Mouse (Mus musculus) right cerebral cortex, adult 18-20 months (tissue): ENCODE results near the gene Tm7sf3.

ENCODE experiments used
- DNase-seq: peaks from one replicate; pipeline ENCODE4 v3.0.0; 2022; ENCODE audit warnings: mixed read lengths

Tm7sf3 gene

DNA sequence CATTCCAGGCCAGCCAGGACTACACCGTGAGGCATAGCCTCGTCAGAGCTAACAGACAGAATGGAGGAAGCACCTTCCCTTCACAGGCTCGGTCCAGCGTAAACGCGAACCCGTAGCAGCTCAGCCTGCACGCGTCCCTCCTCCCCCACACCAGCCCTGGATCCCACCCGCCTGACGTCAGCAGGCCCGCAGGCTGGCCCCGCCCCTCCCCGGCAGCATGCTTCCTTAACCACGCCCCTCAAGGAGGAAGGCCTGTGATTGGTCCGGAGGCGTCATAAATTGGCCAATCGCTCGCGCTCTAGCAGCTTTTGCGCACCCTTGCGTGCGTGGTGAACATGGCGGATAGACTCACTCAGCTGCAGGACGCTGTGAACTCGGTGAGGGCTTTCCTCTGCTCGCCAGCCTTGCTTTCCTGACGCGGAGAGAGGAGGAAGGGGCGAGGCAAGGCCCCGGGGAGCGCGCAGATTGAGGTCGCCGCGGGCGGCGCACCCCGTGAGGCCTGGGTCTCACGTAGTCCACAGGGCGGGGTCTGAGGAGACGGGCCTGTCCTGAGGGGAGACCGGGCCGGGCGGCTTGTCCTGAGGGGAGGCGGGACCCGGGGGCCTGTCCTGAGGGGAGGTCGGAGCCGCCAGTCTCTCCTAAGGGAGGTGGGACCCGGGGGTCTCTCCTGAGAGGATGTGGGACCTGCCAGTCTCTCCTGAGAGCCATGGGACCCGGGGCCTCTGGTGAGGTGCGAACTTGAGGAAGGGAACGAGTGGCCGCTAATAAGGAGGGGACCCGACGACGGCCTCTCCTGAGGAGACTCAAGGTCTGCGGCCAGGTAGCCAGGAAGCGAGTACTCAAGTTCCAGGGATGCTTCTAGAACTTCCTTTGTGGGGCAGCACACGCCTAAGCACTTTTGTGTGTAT, at the start of gene Tm7sf3, which contains the start of gene Med21:
Tm7sf3 (minus strand) TSS at position 549 of the 908 bp plus-strand sequence.
Med21 (plus strand) TSS at position 272 of the 908 bp plus-strand sequence.
- DNase-seq = peak; percentile 99

GRCm38 (mm10) chr6:146688861-146689260, 46.2 kb upstream of the Tm7sf3 start:
- DNase-seq = no peak

GRCm38 (mm10) chr6:146688010-146688409, 45.4 kb upstream of the Tm7sf3 start:
- no peak for DNase-seq

DNA sequence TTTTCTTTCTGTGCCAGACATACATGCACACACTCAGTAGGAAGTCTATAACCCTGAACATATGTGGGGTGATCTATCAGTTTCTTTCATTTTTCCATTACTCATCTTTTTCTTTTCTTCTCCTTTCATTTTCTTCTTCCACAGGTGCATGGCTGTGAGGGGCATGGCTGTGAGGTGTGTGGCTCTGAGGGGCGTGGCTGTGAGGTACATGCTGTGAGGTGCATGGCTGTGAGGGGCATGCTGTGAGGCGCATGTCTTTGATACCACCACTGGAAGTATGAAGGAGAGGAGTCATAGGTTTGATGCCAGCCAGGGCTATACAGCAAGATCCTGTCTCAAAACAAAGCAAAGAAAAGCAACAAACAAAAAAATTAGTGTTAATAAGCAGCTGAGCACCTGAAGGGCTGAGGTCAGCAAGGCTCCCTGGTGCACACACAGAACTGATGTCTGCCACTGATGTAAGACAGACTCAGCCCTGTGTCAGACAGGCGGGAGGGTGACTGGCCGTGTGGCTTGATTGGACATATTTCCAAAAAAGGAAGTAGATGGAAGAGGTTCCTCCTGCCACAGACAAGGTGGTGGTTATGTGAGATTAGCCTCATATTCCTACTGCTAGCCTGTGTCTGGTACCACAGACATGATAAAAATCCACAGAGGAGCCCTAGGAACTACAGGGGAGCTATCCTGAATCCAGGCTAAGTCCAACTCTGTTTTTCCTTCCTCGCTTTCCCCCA, 44.0 kb upstream of the Tm7sf3 start:
- no peak for DNase-seq

GRCm38 (mm10) chr6:146685781-146686308, 43.2 kb upstream of the Tm7sf3 start:
- DNase-seq = peak; percentile 18

DNA sequence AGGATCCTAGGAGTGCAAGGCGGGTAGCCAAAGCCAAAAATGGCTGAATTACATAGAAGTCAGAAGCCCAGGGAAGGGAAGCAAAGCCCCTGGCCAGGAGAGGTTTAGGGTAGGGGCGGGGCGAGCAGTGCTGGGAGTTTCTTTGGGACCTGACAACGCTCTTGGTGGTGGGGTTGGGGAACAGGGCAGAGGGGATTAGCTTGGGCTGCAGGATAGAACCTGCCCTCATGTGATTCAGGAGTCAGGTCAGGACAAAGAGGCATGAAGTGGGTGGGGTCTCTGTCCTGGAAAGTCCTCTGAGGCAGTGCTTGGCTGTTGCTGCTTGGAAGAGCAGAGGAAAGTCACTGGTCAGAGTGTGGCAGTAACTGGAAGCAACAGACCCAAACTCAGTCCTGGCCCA, 41.3 kb upstream of the Tm7sf3 start:
- no peak for DNase-seq

GRCm38 (mm10) chr6:146678136-146679070, 35.8 kb upstream of the Tm7sf3 start:
- DNase-seq = no peak

DNA sequence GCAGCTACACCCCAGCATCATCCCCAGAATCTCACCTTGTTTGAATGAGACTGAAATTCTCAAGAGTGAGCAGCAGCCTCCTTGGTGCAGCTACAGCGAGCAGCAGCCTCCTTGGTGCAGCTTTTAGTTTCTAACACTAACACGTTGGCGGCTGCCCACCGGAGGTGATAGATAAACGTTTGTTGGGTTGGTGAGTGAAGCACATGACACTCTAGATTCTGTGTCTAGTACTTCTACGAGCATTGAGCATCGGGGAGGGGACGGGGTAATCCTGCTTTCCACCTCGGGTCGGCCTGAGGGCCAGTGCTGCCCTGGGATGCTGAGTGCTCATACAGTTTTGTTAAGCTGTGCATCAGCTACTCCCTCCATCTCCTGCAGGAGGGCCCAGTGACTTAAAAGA, 34.3 kb upstream of the Tm7sf3 start:
- DNase-seq = no peak

DNA sequence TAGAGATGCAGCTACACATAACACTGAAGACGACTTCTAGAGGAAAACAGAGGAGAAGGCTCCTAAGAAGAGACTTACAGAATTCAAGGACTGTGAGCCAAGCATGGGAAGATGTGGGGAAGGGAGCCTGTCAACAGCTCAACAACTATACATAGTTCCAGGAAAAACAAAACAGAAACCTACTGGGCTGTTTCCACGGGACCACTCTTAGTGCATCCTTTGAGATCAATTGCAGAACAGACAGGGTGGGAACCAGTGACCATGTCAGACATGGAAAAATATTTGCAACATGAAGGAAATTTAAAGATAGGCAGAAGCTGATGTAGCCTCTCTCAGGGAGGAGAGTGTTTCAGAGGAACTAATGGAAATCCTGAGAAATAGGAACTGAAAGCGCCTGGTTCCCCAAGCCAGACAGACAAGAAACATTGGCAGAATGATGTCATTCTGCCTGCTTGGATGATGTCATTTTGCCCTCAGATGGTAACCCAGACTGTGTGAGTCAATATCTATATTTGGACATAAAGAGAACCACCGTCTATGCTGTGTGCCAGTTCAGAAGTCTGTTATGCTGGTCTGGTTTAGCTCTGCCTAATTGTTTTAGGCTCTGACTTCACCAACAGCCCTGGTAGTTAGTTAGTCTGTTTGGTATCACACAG, 32.4 kb upstream of the Tm7sf3 start:
- no peak for DNase-seq

DNA sequence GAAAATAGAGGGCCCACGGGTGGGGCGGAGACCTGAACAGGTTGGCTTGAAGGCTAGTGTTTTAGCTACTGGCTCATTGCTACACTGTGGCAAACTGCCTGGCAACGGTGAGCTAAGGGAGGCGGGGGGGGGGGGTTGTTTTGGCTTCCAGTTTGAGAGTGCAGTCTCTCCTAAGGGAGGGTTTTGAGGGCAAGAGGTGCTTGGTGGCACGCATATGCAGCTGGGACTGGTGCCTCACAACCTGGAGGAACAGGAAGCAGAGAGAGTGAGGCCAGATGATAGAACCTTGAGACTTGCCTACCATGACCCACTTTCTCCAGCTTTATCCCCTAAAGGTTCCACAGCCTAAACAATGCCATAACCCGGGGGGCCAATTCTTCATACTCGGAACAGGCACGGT, 31.8 kb upstream of the Tm7sf3 start:
- DNase-seq = no peak

DNA sequence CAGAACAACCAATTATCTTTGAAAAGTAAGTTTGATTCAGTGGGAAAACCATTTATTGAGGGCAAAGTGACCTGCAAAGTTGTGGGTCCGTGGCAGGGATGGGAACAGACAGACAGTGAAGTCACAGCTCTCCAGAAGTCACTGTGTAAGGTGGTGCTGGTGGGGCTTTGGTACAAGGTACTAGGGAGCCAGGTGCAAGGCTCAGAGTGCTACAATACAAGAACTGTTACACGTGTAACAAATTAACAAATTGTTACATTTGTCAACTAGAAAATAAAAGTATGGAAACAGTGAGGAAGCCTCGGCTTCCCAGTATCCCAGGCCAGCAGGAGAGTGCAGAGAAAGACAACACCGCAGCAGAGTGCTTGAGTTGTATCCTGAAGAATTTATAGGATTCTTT, 31.1 kb upstream of the Tm7sf3 start:
- DNase-seq = no peak

- DNase-seq = no peak
These were observed 29.5 kb upstream of the Tm7sf3 start for GRCm38 (mm10) chr6:146672106-146672505.

- DNase-seq = no peak
These were observed 28.6 kb upstream of the Tm7sf3 start for GRCm38 (mm10) chr6:146670956-146671855.

DNA sequence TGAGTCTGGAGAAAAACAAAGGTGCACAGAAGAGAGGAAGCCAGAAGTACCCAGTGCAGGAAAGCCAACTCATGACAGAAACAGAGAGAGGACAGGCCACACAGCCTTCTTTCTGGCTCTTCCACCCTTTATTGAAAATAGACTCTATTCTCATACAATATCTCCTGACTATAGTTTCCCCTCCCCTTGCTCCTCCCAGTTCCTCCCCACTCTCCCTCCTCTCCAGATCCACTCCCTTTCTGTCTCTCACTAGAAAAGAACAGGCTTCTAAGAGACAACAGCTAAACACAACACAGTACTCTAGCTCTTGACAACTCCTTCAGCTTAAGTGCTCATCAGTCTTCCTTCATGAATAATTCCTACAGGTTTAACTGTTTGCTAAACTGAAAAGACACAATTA, 26.0 kb upstream of the Tm7sf3 start:
- no peak for DNase-seq

GRCm38 (mm10) chr6:146666811-146667210, 24.2 kb upstream of the Tm7sf3 start:
- no peak for DNase-seq

- no peak for DNase-seq
These were observed 22.8 kb upstream of the Tm7sf3 start for GRCm38 (mm10) chr6:146665408-146665807.

GRCm38 (mm10) chr6:146664917-146665316, 22.3 kb upstream of the Tm7sf3 start:
- no peak for DNase-seq

- DNase-seq = no peak
These were observed 21.5 kb upstream of the Tm7sf3 start for GRCm38 (mm10) chr6:146664116-146664515.

DNA sequence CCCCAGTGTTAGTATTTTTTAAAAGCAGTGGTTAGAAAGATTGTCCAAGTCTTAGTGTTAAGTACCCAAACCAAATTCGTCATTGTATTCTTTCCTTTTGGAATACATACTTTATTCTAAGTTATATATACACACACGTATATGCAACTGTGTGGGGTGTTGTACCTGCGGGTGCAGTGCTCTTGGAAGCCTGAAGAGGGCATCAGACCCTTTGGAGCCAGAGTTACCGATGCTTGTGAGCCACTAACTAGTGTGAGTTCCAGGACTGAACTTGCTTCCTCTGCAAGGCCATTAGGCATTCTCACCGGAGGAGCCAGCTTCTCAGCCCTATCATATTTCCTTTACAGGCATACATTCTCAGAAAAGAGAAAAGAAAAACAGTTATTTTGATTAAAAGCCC, 20.1 kb upstream of the Tm7sf3 start:
- no peak for DNase-seq

DNA sequence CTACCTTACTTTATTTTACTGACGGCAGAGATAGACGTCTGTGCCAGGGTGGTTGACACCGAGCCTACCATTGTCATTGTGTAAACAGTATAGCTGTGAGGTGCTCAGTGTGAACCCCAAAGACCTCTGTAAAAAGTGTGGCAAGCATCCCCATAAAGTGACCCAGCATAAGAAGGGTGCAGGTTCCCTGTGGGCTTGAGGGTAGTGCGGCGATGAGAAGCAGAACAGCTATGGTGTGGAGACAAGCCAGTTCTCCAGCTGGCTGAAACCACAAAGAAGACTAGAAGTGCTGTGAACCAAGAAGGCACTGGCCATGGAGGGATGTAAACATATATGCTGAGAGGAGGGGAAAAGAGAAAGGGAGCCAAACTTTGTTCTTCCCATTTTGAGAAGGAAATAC, 19.0 kb upstream of the Tm7sf3 start:
- no peak for DNase-seq

DNA sequence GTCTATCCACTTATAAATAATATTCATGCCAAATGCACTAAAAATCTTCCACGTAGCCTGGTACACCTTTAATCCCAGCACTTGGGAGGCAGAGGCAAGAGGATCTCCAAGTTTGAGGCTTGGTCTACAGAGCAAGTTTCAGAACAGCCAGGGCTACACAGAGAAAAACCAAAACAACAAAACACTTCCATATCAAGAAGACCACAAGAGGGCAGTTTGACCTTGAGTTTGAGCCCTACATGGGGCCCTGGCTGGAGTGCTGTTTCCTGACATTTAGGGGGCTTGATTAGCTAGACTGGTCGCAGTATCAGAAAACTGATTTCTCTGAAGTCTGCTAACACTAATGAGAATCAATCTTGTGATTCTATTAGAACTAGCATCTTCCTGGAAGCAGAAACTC, 18.0 kb upstream of the Tm7sf3 start:
- no peak for DNase-seq
